Mouse (Mus musculus): ENCODE measurements around the gene Capzb.

DNA sequence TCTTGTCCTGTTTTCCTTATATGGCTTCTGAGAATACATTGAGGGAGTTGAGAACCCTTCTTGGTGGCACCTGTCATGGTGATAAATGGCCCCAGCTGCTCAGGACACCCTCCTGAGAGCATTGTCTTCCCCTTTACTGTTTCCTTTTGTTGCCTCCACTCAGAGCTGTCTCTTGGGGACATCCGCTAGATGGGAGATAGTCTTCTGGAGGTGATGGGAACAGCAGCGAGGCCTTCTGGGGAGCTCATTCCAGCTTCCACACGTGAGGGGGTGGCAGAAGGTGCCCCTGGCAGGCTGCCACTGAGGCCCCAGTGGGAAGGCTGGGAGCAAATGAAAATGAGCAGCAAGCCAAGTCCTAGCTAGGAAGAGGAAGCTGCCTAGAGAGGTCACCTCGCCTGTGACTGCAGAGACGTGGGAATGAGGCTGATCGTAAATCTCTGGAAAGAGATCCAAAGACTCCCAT is 90.3 kb downstream of the Capzb start:
- TF ChIP-seq CTCF (IDR thresholded peaks at IDR 0.05; ENCODE audit: low read depth, low read length) (no peak), POLR2A (IDR thresholded peaks at IDR 0.05; ENCODE audit: extremely low read depth, insufficient read depth, low read length) (no peak)
